Comparison of ENCODE assay signal across 49 mouse cellular contexts in genomic region chr6:40953716-40954115, GRCm38 (mm10). TPM values are rescaled to one million over a fixed set of nuclear protein-coding genes. Genes with fewer than 3 reads are reported as not detected.
"Had no signal": no experiment of that assay in that cellular context is flagged by ENCODE, and none has a peak within 500 bp of the region (broad histone marks: within the 10 kb centered on the region; RNA-seq: fewer than 3 reads in every experiment).

No protein-coding gene starts in this region.

- H3K4me1 ChIP-seq: heart, embryonic 10.5 days; heart, embryonic 12.5 days; heart, embryonic 13.5 days; heart, embryonic 15.5 days; hindbrain, embryonic 10.5 days; hindbrain, embryonic 12.5 days; hindbrain, embryonic 13.5 days; hindbrain, embryonic 15.5 days; kidney, embryonic 15.5 days had no signal

- H3K4me3 ChIP-seq: heart, embryonic 10.5 days; heart, embryonic 12.5 days; heart, embryonic 13.5 days; heart, embryonic 15.5 days; hindbrain, embryonic 10.5 days; hindbrain, embryonic 12.5 days; hindbrain, embryonic 13.5 days; hindbrain, embryonic 15.5 days; kidney, embryonic 15.5 days; layer of hippocampus, adult 2 months; left cerebral cortex, adult 2 months had no signal

- H3K36me3 ChIP-seq: heart, embryonic 10.5 days; heart, embryonic 12.5 days; heart, embryonic 13.5 days; heart, embryonic 15.5 days; hindbrain, embryonic 10.5 days; hindbrain, embryonic 12.5 days; hindbrain, embryonic 13.5 days; hindbrain, embryonic 15.5 days; kidney, embryonic 15.5 days had no signal

- ATAC-seq: hindbrain, embryonic 16.5 days; inflammation-experienced regulatory T-cells, adult 6 months had no signal

- H3K27ac ChIP-seq: heart, embryonic 10.5 days; heart, embryonic 13.5 days; heart, embryonic 15.5 days; hindbrain, embryonic 10.5 days; hindbrain, embryonic 12.5 days; hindbrain, embryonic 13.5 days; hindbrain, embryonic 15.5 days; kidney, embryonic 15.5 days; kidney, postnatal 0 days; layer of hippocampus, adult 2 months; left cerebral cortex, adult 2 months had no signal

- DNase-seq: heart, postnatal 10 days; heart, postnatal 14 days; heart, postnatal 36 days; heart, postnatal 4 days; kidney, adult 11 months; kidney, adult 18-20 months; kidney, adult 2 months; kidney, adult 8-10 months; kidney, adult 9 months; kidney, postnatal 10 days; kidney, postnatal 14 days; kidney, postnatal 25 days; kidney, postnatal 36 days; kidney, postnatal 4 days; layer of hippocampus, adult 9-11 months; layer of hippocampus, postnatal 36 days had no signal

- H3K9ac ChIP-seq: heart, embryonic 12.5 days; heart, embryonic 13.5 days; heart, embryonic 15.5 days; hindbrain, embryonic 12.5 days; hindbrain, embryonic 13.5 days; hindbrain, embryonic 15.5 days; kidney, embryonic 15.5 days had no signal

- H3K9me3 ChIP-seq: heart, embryonic 10.5 days; heart, embryonic 13.5 days; heart, embryonic 15.5 days; hindbrain, embryonic 12.5 days; hindbrain, embryonic 13.5 days; hindbrain, embryonic 15.5 days had no signal

- H3K4me2 ChIP-seq: heart, embryonic 11.5 days; heart, embryonic 12.5 days; heart, embryonic 13.5 days; heart, embryonic 15.5 days; hindbrain, embryonic 12.5 days; hindbrain, embryonic 13.5 days; hindbrain, embryonic 15.5 days; kidney, embryonic 15.5 days had no signal

- H3K27me3 ChIP-seq: heart, embryonic 12.5 days; heart, embryonic 13.5 days; heart, embryonic 15.5 days; hindbrain, embryonic 12.5 days; hindbrain, embryonic 13.5 days; hindbrain, embryonic 15.5 days; kidney, embryonic 15.5 days had no signal

RNA-seq across cellular contexts. Expression of gene Gm4744, which starts 2.0 kb away (rescaled TPM):
- total RNA-seq: heart, adult 8-10 months; heart, postnatal 10 days; heart, postnatal 14 days; heart, postnatal 25 days; heart, postnatal 36 days; heart, postnatal 4 days; hematopoietic stem cell, adult 5-6 weeks; layer of hippocampus, adult 18-20 months; layer of hippocampus, adult 2 months; layer of hippocampus, adult 8-10 months; layer of hippocampus, postnatal 10 days; layer of hippocampus, postnatal 14 days; layer of hippocampus, postnatal 25 days; layer of hippocampus, postnatal 36 days; left cerebral cortex, adult 18-20 months; left cerebral cortex, adult 2 months; left cerebral cortex, adult 8-10 months had no signal
- polyA plus RNA-seq: heart, embryonic 10.5 days; heart, embryonic 11.5 days; heart, embryonic 12.5 days; heart, embryonic 13.5 days; heart, embryonic 14.5 days; heart, embryonic 15.5 days; heart, embryonic 16.5 days; heart, postnatal 0 days; hindbrain, embryonic 10.5 days; hindbrain, embryonic 11.5 days; hindbrain, embryonic 12.5 days; hindbrain, embryonic 13.5 days; hindbrain, embryonic 15.5 days; hindbrain, embryonic 16.5 days; inflammation-experienced regulatory T-cells, adult 6 months; intestine, embryonic 14.5 days; kidney, adult 2 months; kidney, embryonic 14.5 days; kidney, embryonic 15.5 days; kidney, embryonic 16.5 days; kidney, postnatal 0 days; large intestine, adult 2 months had no signal

RNA-seq across cellular contexts. Expression of gene 1810009J06Rik, which starts 10.8 kb away (rescaled TPM):
- total RNA-seq: heart, adult 8-10 months; heart, postnatal 10 days; heart, postnatal 14 days; heart, postnatal 25 days; heart, postnatal 36 days; heart, postnatal 4 days; hematopoietic stem cell, adult 5-6 weeks; layer of hippocampus, adult 18-20 months; layer of hippocampus, adult 2 months; layer of hippocampus, adult 8-10 months; layer of hippocampus, postnatal 10 days; layer of hippocampus, postnatal 14 days; layer of hippocampus, postnatal 25 days; layer of hippocampus, postnatal 36 days; left cerebral cortex, adult 18-20 months; left cerebral cortex, adult 2 months; left cerebral cortex, adult 8-10 months had no signal
- polyA plus RNA-seq: heart, embryonic 10.5 days; heart, embryonic 11.5 days; heart, embryonic 16.5 days; heart, postnatal 0 days; hindbrain, embryonic 10.5 days; hindbrain, embryonic 11.5 days; hindbrain, embryonic 12.5 days; hindbrain, embryonic 13.5 days; hindbrain, embryonic 15.5 days; hindbrain, embryonic 16.5 days; inflammation-experienced regulatory T-cells, adult 6 months; intestine, embryonic 14.5 days; kidney, adult 2 months; kidney, embryonic 14.5 days; kidney, embryonic 15.5 days; kidney, embryonic 16.5 days; kidney, postnatal 0 days; large intestine, adult 2 months had no signal

RNA-seq across cellular contexts. Expression of gene 1700074P13Rik, which starts 13.4 kb away (rescaled TPM):
- total RNA-seq: heart, adult 8-10 months; heart, postnatal 10 days; heart, postnatal 14 days; heart, postnatal 25 days; heart, postnatal 36 days; heart, postnatal 4 days; hematopoietic stem cell, adult 5-6 weeks; layer of hippocampus, adult 18-20 months; layer of hippocampus, adult 2 months; layer of hippocampus, adult 8-10 months; layer of hippocampus, postnatal 10 days; layer of hippocampus, postnatal 14 days; layer of hippocampus, postnatal 25 days; layer of hippocampus, postnatal 36 days; left cerebral cortex, adult 18-20 months; left cerebral cortex, adult 2 months; left cerebral cortex, adult 8-10 months had no signal
- polyA plus RNA-seq: heart, embryonic 10.5 days; heart, embryonic 11.5 days; heart, embryonic 12.5 days; heart, embryonic 13.5 days; heart, embryonic 14.5 days; heart, embryonic 15.5 days; heart, embryonic 16.5 days; heart, postnatal 0 days; hindbrain, embryonic 10.5 days; hindbrain, embryonic 11.5 days; hindbrain, embryonic 12.5 days; hindbrain, embryonic 13.5 days; hindbrain, embryonic 15.5 days; hindbrain, embryonic 16.5 days; inflammation-experienced regulatory T-cells, adult 6 months; intestine, embryonic 14.5 days; kidney, embryonic 14.5 days; kidney, embryonic 15.5 days; kidney, embryonic 16.5 days; kidney, postnatal 0 days; large intestine, adult 2 months had no signal

RNA-seq across cellular contexts. Expression of gene Gm2663, which starts 45.6 kb away (rescaled TPM):
- total RNA-seq: heart, adult 8-10 months; heart, postnatal 10 days; heart, postnatal 14 days; heart, postnatal 25 days; heart, postnatal 36 days; heart, postnatal 4 days; hematopoietic stem cell, adult 5-6 weeks; layer of hippocampus, adult 18-20 months; layer of hippocampus, adult 2 months; layer of hippocampus, adult 8-10 months; layer of hippocampus, postnatal 10 days; layer of hippocampus, postnatal 14 days; layer of hippocampus, postnatal 25 days; layer of hippocampus, postnatal 36 days; left cerebral cortex, adult 18-20 months; left cerebral cortex, adult 2 months; left cerebral cortex, adult 8-10 months had no signal
- polyA plus RNA-seq: heart, embryonic 10.5 days; heart, embryonic 16.5 days; heart, postnatal 0 days; hindbrain, embryonic 10.5 days; hindbrain, embryonic 11.5 days; hindbrain, embryonic 12.5 days; hindbrain, embryonic 13.5 days; hindbrain, embryonic 15.5 days; hindbrain, embryonic 16.5 days; kidney, adult 2 months; kidney, embryonic 14.5 days; kidney, embryonic 15.5 days; kidney, embryonic 16.5 days; large intestine, adult 2 months had no signal

RNA-seq across cellular contexts. Expression of gene Prss58, which starts 53.5 kb away (rescaled TPM):
- total RNA-seq: heart, adult 8-10 months; heart, postnatal 10 days; heart, postnatal 14 days; heart, postnatal 25 days; heart, postnatal 36 days; heart, postnatal 4 days; hematopoietic stem cell, adult 5-6 weeks; layer of hippocampus, adult 18-20 months; layer of hippocampus, adult 2 months; layer of hippocampus, adult 8-10 months; layer of hippocampus, postnatal 10 days; layer of hippocampus, postnatal 14 days; layer of hippocampus, postnatal 25 days; layer of hippocampus, postnatal 36 days; left cerebral cortex, adult 18-20 months; left cerebral cortex, adult 2 months; left cerebral cortex, adult 8-10 months had no signal
- polyA plus RNA-seq: heart, embryonic 10.5 days; heart, embryonic 11.5 days; heart, embryonic 12.5 days; heart, embryonic 13.5 days; heart, embryonic 14.5 days; heart, embryonic 15.5 days; heart, embryonic 16.5 days; heart, postnatal 0 days; hindbrain, embryonic 10.5 days; hindbrain, embryonic 11.5 days; hindbrain, embryonic 12.5 days; hindbrain, embryonic 13.5 days; hindbrain, embryonic 15.5 days; hindbrain, embryonic 16.5 days; inflammation-experienced regulatory T-cells, adult 6 months; intestine, embryonic 14.5 days; kidney, adult 2 months; kidney, embryonic 14.5 days; kidney, embryonic 15.5 days; kidney, embryonic 16.5 days; kidney, postnatal 0 days; large intestine, adult 2 months had no signal
